Mouse (Mus musculus) MEL (cell line): ENCODE measurements at regions not wholly inside any gene's neighbourhood (a gene's known extent, or its start where the extent isn't known, plus 50 kb on each side); places are given as distances from the start of the nearest gene placed in this dataset.

Source experiments
- DNase-seq: peaks from one replicate; pipeline ENCODE4 v3.0.0; 2011; ENCODE audit warnings: low read depth, low spot score
- H3K27ac ChIP-seq: 2 replicates; pipeline ENCODE4 v1.5.1; 2012; ENCODE audit warnings: low read depth, mild to moderate bottlenecking, control low read depth, low read length, moderate library complexity; ENCODE audit not compliant: control insufficient read depth
- H3K27me3 ChIP-seq, 2 experiments: fragments of 150-350 bp in 1 of 2; sonication (generic) in 1 of 2; 2 replicates each; pipeline ENCODE4 v1.6.1; 2012; ENCODE audit warnings: low read length in 2 of 2, mild to moderate bottlenecking in 2 of 2, improper control_type of control experiment in 1 of 2, moderate library complexity in 1 of 2; ENCODE audit not compliant: insufficient read depth in 2 of 2, control insufficient read depth in 1 of 2
- H3K36me3 ChIP-seq, 2 experiments: 2 replicates each; pipeline ENCODE4 v1.6.1; 2012 to 2014; ENCODE audit warnings: low read length in 2 of 2, improper control_type of control experiment in 1 of 2, inconsistent platforms in 1 of 2, mild to moderate bottlenecking in 1 of 2; ENCODE audit not compliant: insufficient read depth in 2 of 2, control insufficient read depth in 1 of 2
- H3K4me1 ChIP-seq, 2 experiments: fragments of 150-350 bp in 1 of 2; sonication (generic) in 1 of 2; 2 replicates each; pipeline ENCODE4 v1.6.1; 2012; ENCODE audit warnings: low read length in 2 of 2, improper control_type of control experiment in 1 of 2, mild to moderate bottlenecking in 1 of 2; ENCODE audit not compliant: insufficient read depth in 2 of 2, control insufficient read depth in 1 of 2
- H3K4me3 ChIP-seq, 2 experiments: fragments of 150-350 bp in 1 of 2; sonication (generic) in 1 of 2; 2 replicates each; pipeline ENCODE4 v1.5.1; 2012; ENCODE audit warnings: low read depth in 2 of 2, low read length in 2 of 2, mild to moderate bottlenecking in 2 of 2, moderate library complexity in 2 of 2, control low read depth in 1 of 2, improper control_type of control experiment in 1 of 2; ENCODE audit not compliant: control insufficient read depth in 1 of 2, insufficient read depth in 1 of 2
- H3K79me2 ChIP-seq: 2 replicates; pipeline ENCODE4 v1.6.1; 2012; ENCODE audit warnings: mild to moderate bottlenecking, low read length, moderate library complexity; ENCODE audit not compliant: control insufficient read depth, poor library complexity, insufficient read depth
- H3K9ac ChIP-seq: 2 replicates; pipeline ENCODE4 v1.6.1; 2012; ENCODE audit warnings: low read depth, mild to moderate bottlenecking, control low read depth, low read length, moderate library complexity; ENCODE audit not compliant: control insufficient read depth, poor library complexity, severe bottlenecking
- H3K9me3 ChIP-seq: fragments of 150-350 bp; sonication (generic); replicated peaks from 2 replicates; pipeline ENCODE4 v1.6.1; 2012; ENCODE audit warnings: mild to moderate bottlenecking, low read length, improper control_type of control experiment, moderate library complexity; ENCODE audit not compliant: insufficient read depth
- CHD1 ChIP-seq: IDR thresholded peaks from 2 replicates; pipeline ENCODE4 v1.6.1; 2012; ENCODE audit warnings: low read depth, mild to moderate bottlenecking, inconsistent platforms, low read length, improper control_type of control experiment
- CHD2 ChIP-seq: IDR thresholded peaks from 2 replicates; pipeline ENCODE4 v1.6.1; 2011; ENCODE audit warnings: low read length, improper control_type of control experiment
- CTCF ChIP-seq, 3 experiments: IDR thresholded peaks in 2 of 3; conservative IDR thresholded peaks in 1 of 3; 2 replicates each; pipeline ENCODE4 v1.5.1; 2011 to 2012; ENCODE audit warnings: low read length in 3 of 3, low read depth in 2 of 3, mild to moderate bottlenecking in 2 of 3, improper control_type of control experiment in 1 of 3, inconsistent platforms in 1 of 3, mixed read lengths in 1 of 3, moderate library complexity in 1 of 3; ENCODE audit not compliant: control insufficient read depth in 1 of 3, insufficient read depth in 1 of 3, poor library complexity in 1 of 3, severe bottlenecking in 1 of 3
- E2F4 ChIP-seq: IDR thresholded peaks from 2 replicates; pipeline ENCODE4 v1.6.1; 2011; ENCODE audit warnings: low read depth, low read length, improper control_type of control experiment, borderline replicate concordance
- ELF1 ChIP-seq: IDR thresholded peaks from 2 replicates; pipeline ENCODE4 v1.6.1; 2014; ENCODE audit warnings: low read depth, mild to moderate bottlenecking, inconsistent platforms, low read length, improper control_type of control experiment, moderate library complexity
- EP300 ChIP-seq, 2 experiments: IDR thresholded peaks; 2 replicates each; pipeline ENCODE4 v1.6.1; 2011; ENCODE audit warnings: improper control_type of control experiment in 2 of 2, low read length in 2 of 2, low read depth in 1 of 2, mild to moderate bottlenecking in 1 of 2
- GABPA ChIP-seq: IDR thresholded peaks from 2 replicates; pipeline ENCODE4 v1.6.1; 2012; ENCODE audit warnings: low read depth, mild to moderate bottlenecking, inconsistent platforms, low read length, improper control_type of control experiment, moderate library complexity
- GATA1 ChIP-seq: IDR thresholded peaks from 2 replicates; pipeline ENCODE4 v1.6.1; 2011; ENCODE audit warnings: low read depth, low read length, improper control_type of control experiment
- JUND ChIP-seq: IDR thresholded peaks from 2 replicates; pipeline ENCODE4 v1.6.1; 2011; ENCODE audit warnings: low read depth, mild to moderate bottlenecking, improper control_type of control experiment, low read length
- MAFK ChIP-seq: IDR thresholded peaks from 2 replicates; pipeline ENCODE4 v1.6.1; 2011; ENCODE audit warnings: low read depth, mild to moderate bottlenecking, low read length, improper control_type of control experiment, borderline replicate concordance
- MAX ChIP-seq: IDR thresholded peaks from 2 replicates; pipeline ENCODE4 v1.6.1; 2011; ENCODE audit warnings: low read length, improper control_type of control experiment
- MAZ ChIP-seq: IDR thresholded peaks from 2 replicates; pipeline ENCODE4 v1.6.1; 2012; ENCODE audit warnings: low read depth, mild to moderate bottlenecking, inconsistent platforms, low read length, improper control_type of control experiment
- MEF2A ChIP-seq: IDR thresholded peaks from 2 replicates; pipeline ENCODE4 v1.6.1; 2014; ENCODE audit warnings: low read depth, mild to moderate bottlenecking, inconsistent platforms, low read length, improper control_type of control experiment; ENCODE audit not compliant: poor library complexity, insufficient replicate concordance, severe bottlenecking; ENCODE audit errors: extremely low read depth
- MXI1 ChIP-seq: IDR thresholded peaks from 2 replicates; pipeline ENCODE4 v1.6.1; 2011; ENCODE audit warnings: mild to moderate bottlenecking, low read depth, low read length, improper control_type of control experiment
- MYB ChIP-seq: IDR thresholded peaks from 2 replicates; pipeline ENCODE4 v1.6.1; 2011; ENCODE audit warnings: mild to moderate bottlenecking, low read depth, low read length, improper control_type of control experiment
- NELFE ChIP-seq: IDR thresholded peaks from 2 replicates; pipeline ENCODE4 v1.6.1; 2011; ENCODE audit warnings: low read depth, low read length, improper control_type of control experiment
- NRF1 ChIP-seq: IDR thresholded peaks from 2 replicates; pipeline ENCODE4 v1.6.1; 2014; ENCODE audit warnings: low read depth, mild to moderate bottlenecking, inconsistent platforms, low read length, improper control_type of control experiment, moderate library complexity; ENCODE audit not compliant: poor library complexity, insufficient read depth, severe bottlenecking
- POLR2AphosphoS2 ChIP-seq: IDR thresholded peaks from 2 replicates; pipeline ENCODE4 v1.6.1; 2011; ENCODE audit warnings: low read length, improper control_type of control experiment
- POLR2AphosphoS5 ChIP-seq: IDR thresholded peaks from 2 replicates; pipeline ENCODE4 v1.6.1; 2012; ENCODE audit warnings: low read depth, borderline replicate concordance, mild to moderate bottlenecking, inconsistent platforms, low read length, moderate library complexity, mixed read lengths
- RAD21 ChIP-seq: IDR thresholded peaks from 2 replicates; pipeline ENCODE4 v1.6.1; 2011; ENCODE audit warnings: mild to moderate bottlenecking, low read depth, low read length, improper control_type of control experiment
- RCOR1 ChIP-seq: IDR thresholded peaks from 2 replicates; pipeline ENCODE4 v1.6.1; 2012; ENCODE audit warnings: low read depth, mild to moderate bottlenecking, inconsistent platforms, low read length, improper control_type of control experiment
- SIN3A ChIP-seq: IDR thresholded peaks from 2 replicates; pipeline ENCODE4 v1.6.1; 2012; ENCODE audit warnings: low read length, improper control_type of control experiment, inconsistent platforms
- SMC3 ChIP-seq: IDR thresholded peaks from 2 replicates; pipeline ENCODE4 v1.6.1; 2011; ENCODE audit warnings: low read depth, low read length, improper control_type of control experiment
- TAL1 ChIP-seq: IDR thresholded peaks from 2 replicates; pipeline ENCODE4 v1.6.1; 2012; ENCODE audit warnings: mild to moderate bottlenecking, inconsistent platforms, low read length, moderate library complexity, mixed read lengths
- TCF12 ChIP-seq: IDR thresholded peaks from 2 replicates; pipeline ENCODE4 v1.6.1; 2014; ENCODE audit warnings: low read depth, mild to moderate bottlenecking, inconsistent platforms, low read length, improper control_type of control experiment, moderate library complexity
- USF1 ChIP-seq: IDR thresholded peaks from 2 replicates; pipeline ENCODE4 v1.6.1; 2014; ENCODE audit warnings: low read depth, mild to moderate bottlenecking, inconsistent platforms, low read length, improper control_type of control experiment, moderate library complexity
- USF2 ChIP-seq, 2 experiments: IDR thresholded peaks; 2 replicates each; pipeline ENCODE4 v1.6.1; 2011 to 2012; ENCODE audit warnings: improper control_type of control experiment in 2 of 2, low read length in 2 of 2, borderline replicate concordance in 1 of 2, inconsistent platforms in 1 of 2, low read depth in 1 of 2, mild to moderate bottlenecking in 1 of 2; ENCODE audit not compliant: insufficient read depth in 1 of 2
- ZC3H11A ChIP-seq: IDR thresholded peaks from 2 replicates; pipeline ENCODE4 v1.6.1; 2012; ENCODE audit warnings: low read depth, mild to moderate bottlenecking, inconsistent platforms, low read length, improper control_type of control experiment
- ZKSCAN1 ChIP-seq: IDR thresholded peaks from 2 replicates; pipeline ENCODE4 v1.6.1; 2012; ENCODE audit warnings: low read depth, mild to moderate bottlenecking, inconsistent platforms, low read length, improper control_type of control experiment, moderate library complexity
- ZMIZ1 ChIP-seq: IDR thresholded peaks from 2 replicates; pipeline ENCODE4 v1.6.1; 2012; ENCODE audit warnings: low read depth, mild to moderate bottlenecking, inconsistent platforms, low read length, improper control_type of control experiment, moderate library complexity
- ZNF384 ChIP-seq: IDR thresholded peaks from 2 replicates; pipeline ENCODE4 v1.6.1; 2012; ENCODE audit warnings: low read depth, mild to moderate bottlenecking, inconsistent platforms, low read length, improper control_type of control experiment

- TF ChIP-seq MYB (no peak), ZC3H11A (no peak), MAX (no peak), MEF2A (no peak), SMC3 (no peak), CHD1 (no peak), CHD2 (no peak), E2F4 (no peak), ZMIZ1 (no peak), JUND (no peak), TAL1 (no peak), MXI1 (no peak), POLR2AphosphoS5 (no peak), GATA1 (no peak), TCF12 (no peak), RCOR1 (no peak), NELFE (no peak), SIN3A (no peak)
- H3K79me2 ChIP-seq = no peaks in the 10 kb centered on the region
- no peaks in the 10 kb centered on the region; the same call in 1 of the 2 replicates for H3K9me3 ChIP-seq
- H3K4me3 ChIP-seq = no peak overlapping the region
- H3K9ac ChIP-seq = no peak overlapping the region
- no peaks in the 10 kb centered on the region for H3K4me1 ChIP-seq
- no peaks in the 10 kb centered on the region for H3K27me3 ChIP-seq
- no peak for DNase-seq
- H3K27ac ChIP-seq = no peak overlapping the region
- H3K36me3 ChIP-seq = no peaks in the 10 kb centered on the region
These were observed 1001.0 kb upstream of the Cdh20 start for GRCm38 (mm10) chr1:103767315-103767714.

DNA sequence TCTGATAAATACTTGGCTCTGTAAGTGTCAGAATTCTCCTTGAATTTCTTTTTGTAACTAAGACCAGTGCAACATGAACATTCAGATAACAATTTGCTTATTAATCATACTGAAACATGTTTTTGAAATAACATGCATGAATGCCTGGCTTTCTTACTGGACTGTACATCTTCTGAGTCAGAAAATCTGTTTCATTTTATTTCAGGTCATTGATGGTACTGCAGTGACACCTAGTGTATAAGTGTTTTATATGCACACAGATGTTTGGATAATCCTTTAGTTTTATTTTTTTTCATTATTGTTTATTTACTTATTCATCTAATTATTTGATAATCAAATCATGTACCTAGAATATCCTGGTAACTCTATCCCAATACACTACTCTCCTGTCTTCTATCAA is 983.6 kb upstream of the Cdh20 start:
- H3K27me3 ChIP-seq = no peaks in the 10 kb centered on the region
- H3K9me3 ChIP-seq = no peaks in the 10 kb centered on the region
- H3K4me1 ChIP-seq = no peaks in the 10 kb centered on the region
- H3K27ac ChIP-seq = no peak overlapping the region
- DNase-seq = peak; percentile 5
- H3K36me3 ChIP-seq = no peaks in the 10 kb centered on the region
- H3K9ac ChIP-seq = no peak overlapping the region
- H3K4me3 ChIP-seq = no peak overlapping the region
- H3K79me2 ChIP-seq = no peaks in the 10 kb centered on the region
- no peak for TF ChIP-seq CHD1
- TF ChIP-seq ELF1 = no peak
- TF ChIP-seq RCOR1 = no peak
- TF ChIP-seq JUND = no peak
- no peak for TF ChIP-seq MAFK
- no peak for TF ChIP-seq TCF12
- TF ChIP-seq EP300 (IDR thresholded peaks at IDR 0.05; ENCODE audit: low read depth in 1 of 2, low read length in 2 of 2) = no peak
- TF ChIP-seq NELFE = no peak
- no peak for TF ChIP-seq ZMIZ1
- TF ChIP-seq ZKSCAN1 = no peak
- no peak for TF ChIP-seq USF2 (IDR thresholded peaks at IDR 0.05; ENCODE audit: borderline replicate concordance in 1 of 2, insufficient read depth in 1 of 2, low read depth in 1 of 2, low read length in 2 of 2)
- TF ChIP-seq MAZ = no peak
- TF ChIP-seq USF1 = no peak
- peak; percentile 50 for TF ChIP-seq RAD21
- TF ChIP-seq ZNF384 = no peak
- no peak for TF ChIP-seq SIN3A
- no peak for TF ChIP-seq TAL1
- no peak for TF ChIP-seq POLR2AphosphoS2
- peak in 1 of 3 experiments; percentile 27; a peak in 1 of 6 replicates for TF ChIP-seq CTCF (IDR thresholded peaks at IDR 0.05 in 2 of 3, conservative IDR thresholded peaks at IDR 0.05 in 1 of 3; ENCODE audit: control insufficient read depth in 1 of 3, insufficient read depth in 1 of 3, low read depth in 2 of 3, low read length in 3 of 3, poor library complexity in 1 of 3, severe bottlenecking in 1 of 3)
- no peak for TF ChIP-seq GABPA
- no peak for TF ChIP-seq NRF1
- TF ChIP-seq CHD2 = no peak
- no peak for TF ChIP-seq MXI1
